Mouse (Mus musculus) limb, embryonic 14.5 days (tissue): Measurements from ENCODE around the gene Setd3. TPM values are rescaled to one million over a fixed set of nuclear protein-coding genes. Genes with fewer than 3 reads are reported as not detected.

Experiments used
- ATAC-seq: fragments of 200-750 bp; cut with Nextera tagmentation; 2 replicates; pipeline ENCODE4 v1.8.0; 2017; ENCODE audit warnings: low read depth, moderate number of reproducible peaks, moderate TSS enrichment; ENCODE audit not compliant: low FRiP score
- DNase-seq: peaks from one replicate; pipeline ENCODE4 v3.0.0-alpha.2; 2015; ENCODE audit warnings: low spot score
- H3K27ac ChIP-seq: fragments of 300-500 bp; sonication (generic); replicated peaks from 2 replicates; pipeline ENCODE4 v1.5.1; 2014; ENCODE audit warnings: low read depth, mild to moderate bottlenecking, low read length, moderate library complexity, mixed read lengths
- H3K27me3 ChIP-seq: fragments of 300-500 bp; sonication (generic); 2 replicates; pipeline ENCODE4 v1.6.1; 2014; ENCODE audit warnings: low read length, mixed read lengths; ENCODE audit not compliant: control insufficient read depth, insufficient read depth
- H3K36me3 ChIP-seq: fragments of 300-500 bp; sonication (generic); 2 replicates; pipeline ENCODE4 v1.6.1; 2014; ENCODE audit warnings: mild to moderate bottlenecking, low read length, moderate library complexity, mixed read lengths; ENCODE audit not compliant: control insufficient read depth, insufficient read depth
- H3K4me1 ChIP-seq: fragments of 300-500 bp; sonication (generic); 2 replicates; pipeline ENCODE4 v1.6.1; 2014; ENCODE audit warnings: antibody characterized with exemption, low read length, mixed read lengths; ENCODE audit not compliant: control insufficient read depth, insufficient read depth
- H3K4me2 ChIP-seq: fragments of 300-500 bp; sonication (generic); replicated peaks from 2 replicates; pipeline ENCODE4 v1.6.1; 2014; ENCODE audit warnings: low read depth, mild to moderate bottlenecking, low read length, moderate library complexity; ENCODE audit not compliant: severe bottlenecking
- H3K4me3 ChIP-seq: fragments of 300-500 bp; sonication (generic); replicated peaks from 2 replicates; pipeline ENCODE4 v1.5.1; 2014; ENCODE audit warnings: low read length
- H3K9ac ChIP-seq: fragments of 300-500 bp; sonication (generic); 2 replicates; pipeline ENCODE4 v1.6.1; 2014; ENCODE audit warnings: mild to moderate bottlenecking, low read depth, low read length, moderate library complexity; ENCODE audit not compliant: severe bottlenecking
- H3K9me3 ChIP-seq: fragments of 300-500 bp; sonication (generic); 2 replicates; pipeline ENCODE4 v1.6.1; 2016; ENCODE audit warnings: low read length; ENCODE audit not compliant: control insufficient read depth
- POLR2A ChIP-seq: fragments of 200-500 bp; IDR thresholded peaks from 2 replicates; pipeline ENCODE4 v1.8.0; 2012; ENCODE audit warnings: inconsistent platforms, mild to moderate bottlenecking, moderate library complexity, borderline replicate concordance; ENCODE audit not compliant: insufficient read depth, insufficient read length; ENCODE audit errors: extremely low read depth
- WGBS: fragments of 180-500 bp; shearing (Covaris S2); extraction: QIAGEN DNeasy Blood & Tissue Kit; methylation state at CpG from one replicate; pipeline ENCODE4 v1.1.7; 2014; 5-methylcytosine and 5-hydroxymethylcytosine counted together
- polyA plus RNA-seq, 2 experiments: library from polyadenylated mRNA; depleted of rRNA in 1 of 2; stranded (reverse) in 1 of 2; unstranded in 1 of 2; fragments of >200 nt; fragmentation: Nextera tagmentation in 1 of 2; extraction: Ambion mirVana in 1 of 2; gene quantifications; 2 replicates each; pipeline versions ENCODE4 v1.2.1 to v1.2.3; 2012 to 2014

Gene Setd3
- polyA plus RNA-seq, 2 experiments: 62.5 to 76.1 TPM

DNA sequence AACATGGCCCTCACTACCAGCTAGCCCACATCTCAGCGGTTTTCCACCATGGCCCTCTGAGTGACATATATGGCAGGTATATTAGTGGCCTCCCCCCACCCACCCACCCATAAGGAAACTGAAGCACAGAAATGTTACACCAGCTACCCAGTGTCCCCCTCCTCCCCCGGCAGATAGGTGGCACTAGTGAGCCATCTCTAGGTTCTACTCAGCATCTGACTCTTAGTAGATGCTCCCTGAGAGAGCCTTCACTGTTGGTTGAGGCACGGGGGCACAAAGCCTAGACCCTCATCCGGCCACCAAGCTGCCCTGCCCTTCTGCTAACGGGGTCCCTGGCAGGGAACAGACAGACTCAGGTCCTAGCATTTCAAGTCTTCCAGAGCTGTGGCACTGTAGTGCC lies 38.5 kb upstream of the Setd3 start:
- no peak for DNase-seq
- no peak for ATAC-seq

DNA sequence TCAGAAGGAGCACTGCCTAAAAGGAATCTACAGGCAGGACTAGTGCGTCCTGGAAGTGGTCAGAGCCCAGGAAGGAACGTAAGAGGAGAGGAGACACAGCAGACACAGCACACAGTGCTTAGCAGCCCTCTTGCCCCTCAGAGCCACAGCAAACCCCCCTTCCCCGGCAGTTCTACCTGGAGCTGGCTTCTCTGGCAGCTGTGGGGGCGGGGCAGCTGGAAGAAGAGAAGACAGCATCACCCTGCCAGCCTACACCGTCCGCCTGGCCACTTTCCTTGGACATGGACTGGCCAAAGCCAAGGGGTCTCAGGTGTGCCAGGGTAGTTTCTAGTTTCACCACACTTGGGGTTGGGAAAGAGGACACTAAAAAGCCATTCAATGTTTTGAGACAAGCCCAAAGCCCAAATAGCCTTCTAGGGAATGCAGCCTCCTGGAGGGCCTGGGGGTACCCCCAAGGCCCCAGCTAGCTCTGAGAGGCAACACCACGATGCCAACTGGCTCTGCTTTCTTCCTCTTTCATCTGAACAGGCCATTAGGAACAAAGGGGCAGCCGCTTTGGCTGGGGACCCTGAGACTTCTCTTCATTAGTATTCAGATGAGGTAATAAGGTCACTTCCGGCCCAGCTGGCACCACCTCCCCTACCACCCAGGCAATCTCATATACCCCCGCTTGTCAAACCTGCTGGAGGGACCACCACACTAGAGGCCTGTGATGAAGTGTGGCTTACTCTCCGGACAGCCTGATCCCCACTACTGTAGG lies 37.7 kb upstream of the Setd3 start:
- no peak for ATAC-seq
- 65% methylated on average over 11 of the region's 11 CpGs for whole genome bisulfite sequencing

More for the DNA sequence above, 38.5 kb upstream of the Setd3 start:
- Histone ChIP-seq H3K27me3 (no peaks in the 10 kb centered on the region), H3K9me3 (no peaks in the 10 kb centered on the region), H3K27ac (no peak overlapping the region), H3K4me1 (peaks cover 68% of the 10 kb centered on the region), H3K36me3 (no peaks in the 10 kb centered on the region), H3K4me3 (no peak overlapping the region), H3K9ac (no peak overlapping the region), H3K4me2 (no peak overlapping the region)
- no peak for TF ChIP-seq POLR2A
- 72% methylated on average over 4 of the region's 5 CpGs for WGBS

DNA sequence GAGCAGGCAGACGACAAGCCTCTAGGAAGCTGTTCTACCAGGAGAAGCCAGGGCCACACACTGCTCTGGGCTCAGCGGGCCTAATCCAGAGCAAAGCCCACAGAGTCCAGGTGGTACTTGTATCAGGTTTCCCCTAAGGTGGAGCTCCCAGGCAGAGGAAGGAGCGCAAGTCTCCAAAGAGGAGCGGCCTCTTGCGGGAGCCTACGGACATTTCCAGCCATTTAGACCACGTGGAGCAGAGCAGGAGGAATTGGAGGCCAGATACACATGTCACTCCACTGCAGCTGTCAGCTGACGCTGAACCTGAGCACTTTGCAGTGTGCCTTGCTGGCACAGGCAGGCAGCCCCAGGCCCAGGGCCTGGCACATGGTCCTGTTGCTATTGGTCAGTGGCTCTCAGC lies 36.0 kb upstream of the Setd3 start:
- H3K4me2 ChIP-seq: no peak overlapping the region
- no peak overlapping the region for H3K9ac ChIP-seq
- H3K36me3 ChIP-seq: no peaks in the 10 kb centered on the region
- H3K4me3 ChIP-seq: no peak overlapping the region
- ATAC-seq (peak; percentile 44), DNase-seq (peak; percentile 42)
- H3K27ac ChIP-seq: 0 out of 2 replicates have a peak overlapping the region, but pooled peaks have one; percentile 19
- no peak for TF ChIP-seq POLR2A
- 25% methylated on average over 8 of the region's 8 CpGs for WGBS
- H3K27me3 ChIP-seq: no peaks in the 10 kb centered on the region
- H3K4me1 ChIP-seq: peaks cover 67% of the 10 kb centered on the region
- H3K9me3 ChIP-seq: no peaks in the 10 kb centered on the region

More for the DNA sequence above, 37.7 kb upstream of the Setd3 start:
- Histone ChIP-seq H3K4me1 (peaks cover 76% of the 10 kb centered on the region), H3K9me3 (no peaks in the 10 kb centered on the region), H3K4me2 (no peak overlapping the region), H3K4me3 (no peak overlapping the region), H3K36me3 (no peaks in the 10 kb centered on the region), H3K27me3 (no peaks in the 10 kb centered on the region), H3K9ac (no peak overlapping the region), H3K27ac (no peak overlapping the region)
- TF ChIP-seq POLR2A: no peak
- no peak for DNase-seq

DNA sequence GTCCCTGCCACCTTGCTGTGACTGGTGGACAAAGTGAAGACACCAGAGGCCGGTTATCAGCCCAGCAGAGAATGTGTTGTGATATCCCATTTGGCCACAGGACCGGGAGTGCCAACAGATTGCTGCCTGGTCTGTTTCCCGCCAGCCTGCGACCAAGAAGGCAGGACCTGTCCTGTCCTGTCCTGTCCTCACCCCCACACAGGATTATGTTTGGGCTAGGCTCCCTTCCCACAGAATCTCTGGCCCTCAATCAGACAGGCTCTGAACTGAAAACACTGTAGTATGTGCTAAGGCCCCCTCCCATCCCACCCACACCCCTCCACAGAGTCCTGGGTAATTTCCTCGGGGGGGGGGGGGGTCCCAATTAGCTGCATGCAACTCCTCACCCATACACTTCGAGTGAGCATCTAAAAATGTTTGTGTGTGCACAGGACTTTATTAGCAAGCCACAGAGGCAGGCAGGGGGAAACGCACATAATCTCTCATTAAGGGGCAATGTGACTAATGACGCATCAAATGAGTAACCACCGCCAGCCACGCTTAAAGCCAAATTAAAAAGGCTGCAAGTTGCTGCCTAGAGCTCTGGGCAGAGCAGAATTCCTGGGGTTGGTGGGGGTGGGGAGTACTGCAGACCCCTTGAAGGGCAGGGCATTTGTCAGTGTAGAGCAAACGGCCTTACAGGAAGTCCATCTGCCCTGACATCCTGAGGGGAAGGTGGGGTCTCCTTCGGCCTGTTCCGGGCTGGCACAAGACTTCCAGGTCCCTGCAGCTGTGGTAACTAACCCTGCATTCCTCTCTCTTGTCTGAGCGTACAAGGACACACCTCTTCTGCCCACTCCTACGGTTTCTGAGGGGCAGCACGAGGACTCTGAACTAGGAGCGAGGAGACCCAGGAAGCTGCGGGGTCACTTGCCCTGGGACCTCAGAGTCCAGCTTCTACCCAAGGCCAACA lies 34.3 kb upstream of the Setd3 start:
- no peak for DNase-seq
- no peak for TF ChIP-seq POLR2A
- no peak overlapping the region for H3K4me3 ChIP-seq
- H3K9me3 ChIP-seq: no peaks in the 10 kb centered on the region
- H3K27me3 ChIP-seq: no peaks in the 10 kb centered on the region
- no peak overlapping the region for H3K27ac ChIP-seq
- H3K36me3 ChIP-seq: no peaks in the 10 kb centered on the region
- H3K9ac ChIP-seq: no peak overlapping the region
- 25% methylated on average over 18 of the region's 18 CpGs for WGBS
- no peak for ATAC-seq
- peaks cover 55% of the 10 kb centered on the region for H3K4me1 ChIP-seq
- H3K4me2 ChIP-seq: no peak overlapping the region

DNA sequence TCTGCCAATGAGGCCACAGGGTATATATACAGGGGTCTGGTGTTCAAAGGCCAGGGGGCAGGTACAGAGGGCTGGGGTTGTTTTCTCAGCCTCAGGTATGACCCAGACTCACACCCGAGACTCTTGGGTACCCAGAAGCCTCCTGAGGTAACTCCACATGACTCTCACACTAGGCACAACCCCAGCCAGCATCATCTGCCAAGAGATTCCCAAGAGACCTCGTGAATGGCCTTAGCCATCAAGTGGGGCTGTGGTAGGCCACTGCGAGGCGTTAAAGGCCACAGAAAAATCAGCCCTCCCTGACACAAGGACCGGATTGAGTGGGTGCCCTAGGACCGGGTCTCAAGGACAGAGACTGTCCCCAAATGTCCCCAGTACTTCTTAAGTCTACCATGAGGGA lies 33.4 kb upstream of the Setd3 start:
- peak overlapping the region; percentile 29; the same call in 1 of the 2 replicates for H3K9ac ChIP-seq
- H3K27ac ChIP-seq: no peak overlapping the region
- no peaks in the 10 kb centered on the region for H3K27me3 ChIP-seq
- no peak overlapping the region for H3K4me2 ChIP-seq
- no peak for ATAC-seq
- H3K9me3 ChIP-seq: no peaks in the 10 kb centered on the region
- H3K36me3 ChIP-seq: peaks cover 5% of the 10 kb centered on the region; the same call in 1 of the 2 replicates
- DNase-seq: no peak
- TF ChIP-seq POLR2A: no peak
- 68% methylated on average over 6 of the region's 6 CpGs for WGBS
- peaks cover 48% of the 10 kb centered on the region for H3K4me1 ChIP-seq
- H3K4me3 ChIP-seq: no peak overlapping the region
